Mouse (Mus musculus) olfactory bulb, adult 2 months (tissue): Measurements from ENCODE around the gene Dnah1. TPM values are rescaled to one million over a fixed set of nuclear protein-coding genes. Genes with fewer than 3 reads are reported as not detected.

Experiments
- H3K27ac ChIP-seq: fragments of 200-500 bp; 2 replicates; pipeline ENCODE4 v1.5.1; 2012; ENCODE audit warnings: low read depth, low read length; ENCODE audit not compliant: insufficient read depth
- H3K4me1 ChIP-seq: fragments of 200-500 bp; 2 replicates; pipeline ENCODE4 v1.6.1; 2012; ENCODE audit warnings: low read length; ENCODE audit not compliant: control insufficient read depth, insufficient read depth
- H3K4me3 ChIP-seq: fragments of 200-500 bp; 2 replicates; pipeline ENCODE4 v1.5.1; 2012; ENCODE audit warnings: mild to moderate bottlenecking, low read depth, low read length, moderate library complexity; ENCODE audit not compliant: insufficient read depth
- CTCF ChIP-seq: fragments of 200-500 bp; IDR thresholded peaks from 2 replicates; pipeline ENCODE4 v1.5.1; 2012; ENCODE audit warnings: low read depth, mild to moderate bottlenecking, low read length, moderate library complexity; ENCODE audit not compliant: insufficient read depth
- POLR2A ChIP-seq: fragments of 200-500 bp; IDR thresholded peaks from 2 replicates; pipeline ENCODE4 v1.6.1; 2012; ENCODE audit warnings: mild to moderate bottlenecking, low read depth, low read length, moderate library complexity; ENCODE audit not compliant: insufficient read depth
- WGBS: fragments of 180-500 bp; shearing (Covaris S2); methylation state at CpG from one replicate; pipeline ENCODE4 v1.1.7; 2018; 5-methylcytosine and 5-hydroxymethylcytosine counted together
- polyA plus RNA-seq: library from polyadenylated mRNA; stranded (reverse); fragments of >200 nt; gene quantifications from 2 replicates; pipeline ENCODE4 v1.2.4, GENCODE M21; 2012; ENCODE audit warnings: low replicate concordance; ENCODE audit not compliant: missing spikeins, insufficient read depth, insufficient read length

Gene Dnah1
- polyA plus RNA-seq, 1 experiment, result not detected

- peaks cover 2% of the 10 kb centered on the region; the same call in 1 of the 2 replicates for H3K4me1 ChIP-seq
- WGBS, result 15% methylated on average over 38 of the region's 38 CpGs
- H3K4me3 ChIP-seq, result peak overlapping the region; percentile 86
- TF ChIP-seq CTCF (no peak), POLR2A (no peak)
- peak overlapping the region; percentile 93 for H3K27ac ChIP-seq
Observed at GRCm38 (mm10) chr14:31250222-31251083, 73.2 kb downstream of the Dnah1 start.

- no peak overlapping the region for H3K4me3 ChIP-seq
- TF ChIP-seq POLR2A, result no peak
- no peak for TF ChIP-seq CTCF
- 93% methylated on average over 6 of the region's 6 CpGs for whole genome bisulfite sequencing
- H3K27ac ChIP-seq, result no peak overlapping the region
- H3K4me1 ChIP-seq, result peaks cover 1% of the 10 kb centered on the region; the same call in 1 of the 2 replicates
Observed at GRCm38 (mm10) chr14:31248396-31248795, 75.3 kb downstream of the Dnah1 start.

- Histone ChIP-seq H3K4me1 (no peaks in the 10 kb centered on the region), H3K4me3 (no peak overlapping the region), H3K27ac (no peak overlapping the region)
- no peak for TF ChIP-seq POLR2A
- TF ChIP-seq CTCF, result no peak
- WGBS, result 78% methylated on average over 1 of the region's 1 CpGs
Observed at GRCm38 (mm10) chr14:31245946-31246345, 77.8 kb downstream of the Dnah1 start.

GRCm38 (mm10) chr14:31244777-31245176 lies 78.9 kb downstream of the Dnah1 start:
- 80% methylated on average over 1 of the region's 1 CpGs for WGBS
- Histone ChIP-seq H3K27ac (no peak overlapping the region), H3K4me1 (no peaks in the 10 kb centered on the region), H3K4me3 (no peak overlapping the region)
- TF ChIP-seq CTCF, result no peak
- no peak for TF ChIP-seq POLR2A

DNA sequence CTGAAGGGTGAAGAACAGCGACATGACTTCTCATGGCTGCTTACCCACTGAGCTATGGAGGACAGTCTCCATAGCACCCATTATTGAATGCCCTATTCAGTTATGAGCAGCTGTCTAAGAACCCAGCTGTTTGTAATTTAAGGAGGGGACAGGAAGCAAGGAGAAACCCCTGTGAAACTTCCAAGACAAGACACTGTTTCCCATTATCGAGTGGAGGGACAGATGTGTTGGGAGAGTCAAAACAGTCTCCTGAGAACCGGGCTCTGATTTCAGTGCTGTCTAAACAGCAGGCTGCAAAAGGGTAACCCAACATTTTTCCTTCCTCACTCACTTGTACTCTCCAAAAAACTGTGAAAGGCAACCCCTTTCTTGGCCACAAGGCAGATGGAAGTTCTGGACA lies 83.2 kb downstream of the Dnah1 start:
- 71% methylated on average over 3 of the region's 3 CpGs for WGBS
- TF ChIP-seq CTCF (no peak), POLR2A (no peak)
- Histone ChIP-seq H3K4me1 (no peaks in the 10 kb centered on the region), H3K27ac (no peak overlapping the region), H3K4me3 (no peak overlapping the region)

GRCm38 (mm10) chr14:31237101-31237882 lies 86.4 kb downstream of the Dnah1 start:
- Histone ChIP-seq H3K27ac (no peak overlapping the region), H3K4me1 (0 out of 2 replicates have a peak, but pooled peaks cover 3% of the 10 kb centered on the region), H3K4me3 (no peak overlapping the region)
- WGBS, result 84% methylated on average over 7 of the region's 7 CpGs
- TF ChIP-seq POLR2A, result no peak
- no peak for TF ChIP-seq CTCF

GRCm38 (mm10) chr14:31233996-31234591 lies 89.6 kb downstream of the Dnah1 start:
- 10% methylated on average over 11 of the region's 11 CpGs for WGBS
- no peak for TF ChIP-seq CTCF
- no peak for TF ChIP-seq POLR2A
- no peak overlapping the region for H3K4me3 ChIP-seq
- H3K4me1 ChIP-seq, result peaks cover 12% of the 10 kb centered on the region
- H3K27ac ChIP-seq, result no peak overlapping the region

- peaks cover 18% of the 10 kb centered on the region for H3K4me1 ChIP-seq
- no peak overlapping the region for H3K27ac ChIP-seq
- no peak overlapping the region for H3K4me3 ChIP-seq
- TF ChIP-seq CTCF, result no peak
- WGBS, result 85% methylated on average over 14 of the region's 14 CpGs
Observed at GRCm38 (mm10) chr14:31233070-31233995, 90.4 kb downstream of the Dnah1 start.
